Mouse (Mus musculus) left cerebral cortex, postnatal 10 days (tissue): ENCODE measurements at regions not wholly inside any gene's neighbourhood (a gene's known extent, or its start where the extent isn't known, plus 50 kb on each side); places are given as distances from the start of the nearest gene placed in this dataset.

Source experiments
- DNase-seq, 2 experiments: peaks; one replicate each; pipeline ENCODE4 v3.0.0; 2021 to 2022; ENCODE audit warnings: low spot score in 2 of 2, mixed read lengths in 1 of 2; ENCODE audit errors: extremely low spot score in 1 of 2
- intact Hi-C: fragments of 180-260 bp; cut with DNase I; formaldehyde crosslinking; loops from one replicate; pipeline ENCODE4 v1.15.1; 2025

DNA sequence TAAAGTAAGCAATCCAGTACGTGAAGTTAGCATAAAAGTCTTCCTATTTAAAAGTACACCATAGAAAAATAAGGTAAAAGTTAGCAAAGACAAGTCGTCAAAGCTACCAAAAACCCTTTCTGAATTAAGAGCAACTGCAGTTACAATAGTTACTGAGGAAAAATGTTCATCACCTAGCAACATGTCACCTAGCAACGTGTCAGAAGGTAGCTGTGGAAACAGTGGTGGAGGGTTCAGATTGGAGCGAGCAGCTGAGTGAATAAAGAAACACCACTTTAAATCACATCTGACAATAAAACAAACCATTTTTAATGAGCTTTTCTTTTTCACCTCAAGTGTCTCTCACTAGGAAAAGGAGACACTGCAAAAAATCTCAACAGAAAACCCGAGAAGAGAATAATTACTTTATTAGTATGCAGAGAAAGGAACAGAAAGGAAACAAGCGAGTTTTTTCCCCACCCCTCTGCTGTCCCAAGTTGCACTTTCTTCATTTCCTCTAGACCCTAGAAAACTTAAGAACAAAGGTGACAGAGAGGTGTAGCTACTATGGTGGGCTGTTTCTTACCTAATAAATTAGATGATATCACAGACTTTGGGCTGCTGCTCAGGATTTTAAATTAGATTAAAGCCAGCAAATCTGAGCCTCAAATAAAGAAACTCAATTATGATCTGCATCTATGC lies 275.4 kb downstream of the 1700017N19Rik start:
- peak; percentile 20 to 60 for DNase-seq
- intact Hi-C loops, result no loop called here

DNA sequence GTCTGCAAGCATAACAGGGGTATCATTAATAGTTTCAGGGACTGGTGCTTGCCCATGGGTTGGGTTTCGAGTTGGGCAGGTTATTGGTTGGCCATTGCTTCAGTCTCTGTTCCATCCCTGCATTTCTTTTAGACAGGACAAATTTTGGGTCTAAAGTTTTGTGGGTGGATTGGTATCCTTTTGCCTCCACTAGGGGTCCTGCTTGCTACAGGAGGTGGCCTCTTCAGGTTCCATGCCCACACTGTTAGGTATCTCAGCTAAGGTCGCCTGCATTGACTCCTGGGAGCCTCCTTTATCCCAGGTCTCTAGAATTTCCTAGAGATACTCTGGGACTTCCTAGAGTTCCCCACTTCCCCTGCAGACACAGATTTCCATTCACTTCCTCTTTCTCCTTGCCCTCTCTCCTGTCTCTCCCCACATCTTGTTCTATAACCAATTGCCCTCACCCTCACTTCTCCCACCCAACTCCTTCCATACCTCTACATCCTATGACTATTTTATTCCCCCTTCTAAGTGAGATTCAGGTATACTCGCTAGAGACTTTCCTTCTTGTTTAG lies 278.2 kb downstream of the 1700017N19Rik start:
- intact Hi-C loops, result no loop called here
- DNase-seq, result no peak

DNA sequence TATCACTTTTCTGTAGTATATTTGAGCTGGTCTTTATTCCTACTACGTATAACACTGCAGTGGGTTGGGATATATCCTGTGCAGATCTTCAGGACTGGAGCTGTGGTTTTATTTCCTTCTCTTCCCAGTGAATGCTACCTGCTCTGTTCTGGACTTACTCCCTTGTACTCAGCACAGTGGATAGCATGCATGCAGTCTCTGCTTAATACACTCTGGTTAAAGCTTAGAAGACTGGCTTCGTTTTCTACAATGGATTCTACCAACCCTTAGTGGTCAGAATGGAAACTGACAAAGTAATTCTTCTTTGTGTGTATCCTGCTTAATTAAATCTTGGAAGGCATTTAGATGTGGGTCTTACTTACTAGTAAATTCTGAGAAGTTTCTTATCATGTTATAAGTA lies 292.3 kb downstream of the 1700017N19Rik start:
- intact Hi-C loops, result no loop called here
- no peak for DNase-seq

DNA sequence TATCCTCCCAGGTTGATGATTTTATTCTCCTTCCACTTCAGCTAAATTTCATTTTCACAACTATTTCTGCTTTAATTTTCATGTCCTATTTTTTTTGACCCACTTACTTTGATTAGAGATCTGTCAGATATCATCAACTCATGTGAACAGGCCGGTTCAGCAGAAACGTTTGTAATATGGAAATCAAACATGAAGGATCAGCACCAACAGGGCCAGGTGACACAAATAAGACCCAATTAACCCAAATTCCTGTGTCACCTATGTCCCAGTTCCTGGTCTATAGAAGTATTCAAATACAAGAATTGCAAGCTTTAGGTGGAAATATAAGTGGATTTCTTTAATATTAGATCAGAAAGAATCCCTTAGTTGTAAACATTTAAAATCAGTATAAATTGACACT lies 332.7 kb downstream of the 1700017N19Rik start:
- no peak for DNase-seq
- intact Hi-C loops, result no loop called here

DNA sequence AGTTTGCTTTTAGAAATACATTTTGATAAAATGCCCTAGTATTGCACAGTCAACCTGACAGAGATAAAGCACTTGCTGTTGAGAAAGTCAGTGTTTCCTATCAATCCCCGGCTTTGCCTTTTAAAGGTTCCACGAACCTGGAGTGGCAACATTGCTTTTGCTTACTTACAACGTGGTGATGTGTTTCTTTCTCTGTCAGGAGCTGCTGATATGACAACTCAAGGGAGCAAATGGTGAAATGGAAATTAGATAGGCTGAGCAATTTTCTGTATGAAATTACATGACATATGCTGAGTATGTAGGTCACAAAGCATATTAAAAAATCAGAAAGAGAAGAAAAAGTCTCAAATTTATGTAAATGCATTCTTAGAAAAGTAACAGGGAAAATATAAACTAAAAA lies 336.8 kb downstream of the 1700017N19Rik start:
- DNase-seq, result no peak
- intact Hi-C loops, result no loop called here

DNA sequence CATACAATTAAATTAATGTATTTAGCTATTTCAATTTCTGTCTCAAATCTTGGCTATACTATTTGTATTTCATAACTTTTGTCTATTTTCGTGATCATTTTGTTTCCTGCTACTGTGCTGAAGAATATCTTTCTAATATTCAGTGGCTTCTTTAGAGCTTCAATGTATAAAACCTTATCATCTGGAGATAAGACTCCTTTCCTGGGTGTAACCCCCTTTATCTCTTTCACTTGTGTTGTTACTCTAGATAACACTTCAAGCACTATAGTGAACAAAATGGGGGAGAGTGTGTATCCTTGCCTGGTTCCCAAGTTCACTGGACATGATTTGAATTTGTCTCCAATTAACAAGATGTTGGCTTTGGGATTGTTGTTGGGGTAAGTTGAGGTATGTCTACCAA lies 341.5 kb downstream of the 1700017N19Rik start:
- intact Hi-C loops, result no loop called here
- no peak for DNase-seq

DNA sequence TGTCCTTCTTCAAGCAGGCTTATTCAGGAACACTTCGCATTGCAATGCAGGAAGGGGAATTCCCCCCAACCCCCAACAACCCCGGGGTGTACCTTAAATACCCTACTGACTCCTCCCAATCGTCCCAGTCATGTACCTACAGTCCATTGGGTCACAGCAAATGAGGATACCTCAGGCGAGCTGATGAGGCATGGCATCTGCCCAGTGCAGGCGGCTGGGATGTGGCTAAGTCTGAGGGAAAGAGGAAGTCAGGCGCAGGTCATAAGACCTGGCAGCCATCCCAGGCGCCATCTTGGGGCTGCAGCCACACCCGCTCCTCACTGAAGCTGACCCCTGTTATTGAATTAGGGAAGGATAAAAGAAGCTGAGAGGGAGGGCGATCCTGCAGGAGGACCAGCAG lies 368.1 kb downstream of the 1700017N19Rik start:
- intact Hi-C loops, result no loop called here
- DNase-seq, result no peak

DNA sequence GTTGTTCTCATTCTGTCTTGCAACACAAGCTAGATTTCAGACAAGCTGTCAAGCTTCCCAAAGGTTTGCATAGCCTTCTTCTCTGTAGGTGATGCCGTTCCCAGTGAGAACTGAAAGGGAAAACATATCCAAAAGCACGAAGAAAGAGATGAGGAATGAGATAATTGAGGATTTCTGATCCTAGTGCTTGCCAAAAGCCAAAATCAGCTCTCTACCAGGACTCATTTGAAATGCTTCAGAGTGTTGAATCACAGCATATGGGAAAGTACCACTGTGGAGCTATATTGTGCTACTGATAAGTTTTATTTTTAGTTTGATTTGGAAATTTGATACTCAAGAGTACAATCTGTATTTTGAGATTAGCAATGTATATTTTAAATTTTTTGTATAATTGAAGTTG lies 413.2 kb downstream of the 1700017N19Rik start:
- intact Hi-C loops, result no loop called here
- peak in 1 of 2 experiments; percentile 7 for DNase-seq

DNA sequence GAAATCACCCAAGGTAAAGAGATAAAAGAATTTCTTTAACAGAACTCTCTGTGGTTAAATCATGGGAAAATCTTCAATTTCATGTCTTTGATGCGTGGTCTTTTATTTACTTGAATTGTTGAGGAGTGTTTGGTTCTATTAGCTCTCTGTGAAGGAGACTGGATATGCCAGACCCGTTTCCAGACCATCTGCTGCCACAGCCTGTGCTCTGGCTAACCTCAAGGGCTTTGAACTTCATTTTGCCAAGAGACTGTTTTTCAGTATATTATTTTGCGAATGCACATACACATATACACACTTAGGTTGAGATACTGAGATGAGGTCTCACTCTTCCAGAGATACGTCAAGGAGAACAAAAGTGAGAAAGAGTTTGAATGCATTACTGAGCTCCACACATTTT lies 414.4 kb downstream of the 1700017N19Rik start:
- no peak for DNase-seq
- intact Hi-C loops, result no loop called here

DNA sequence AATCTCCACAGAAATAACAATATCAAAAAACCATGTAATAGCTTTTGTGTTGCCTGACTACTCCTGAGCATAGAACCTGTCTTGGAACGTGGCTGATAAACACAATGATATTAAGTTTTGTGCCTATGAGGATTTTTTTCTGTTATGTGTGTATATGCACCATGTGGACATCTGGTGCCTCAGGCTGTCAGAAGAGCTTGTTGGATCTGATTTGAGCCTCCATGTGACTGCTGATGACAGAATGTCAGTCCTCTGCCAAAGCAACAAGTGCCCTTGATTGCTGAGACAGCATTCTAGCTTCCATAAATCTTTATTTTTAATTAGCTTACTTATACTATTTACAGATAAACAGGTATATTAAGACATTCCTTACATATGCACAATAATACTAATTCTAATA lies 425.1 kb downstream of the 1700017N19Rik start:
- intact Hi-C loops, result no loop called here
- DNase-seq, result no peak

DNA sequence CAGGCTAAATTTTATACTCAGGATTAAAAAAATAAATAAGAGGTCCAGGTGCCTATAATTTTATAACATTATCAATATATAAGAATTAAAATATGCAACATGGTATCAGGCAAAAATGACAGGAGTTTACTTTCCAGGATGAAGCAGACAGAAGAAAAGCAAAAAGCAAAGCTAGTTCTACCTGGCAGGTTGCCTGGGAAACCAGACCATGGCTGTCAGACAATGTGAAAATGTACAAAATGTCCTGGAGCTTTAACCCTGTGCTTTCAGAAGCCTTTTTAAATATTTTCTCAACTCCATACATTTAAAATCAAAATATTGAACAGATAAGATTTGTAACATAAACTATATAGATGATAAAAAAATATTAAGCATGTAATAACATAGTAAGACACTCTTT lies 448.3 kb downstream of the 1700017N19Rik start:
- intact Hi-C loops, result no loop called here
- DNase-seq, result no peak

DNA sequence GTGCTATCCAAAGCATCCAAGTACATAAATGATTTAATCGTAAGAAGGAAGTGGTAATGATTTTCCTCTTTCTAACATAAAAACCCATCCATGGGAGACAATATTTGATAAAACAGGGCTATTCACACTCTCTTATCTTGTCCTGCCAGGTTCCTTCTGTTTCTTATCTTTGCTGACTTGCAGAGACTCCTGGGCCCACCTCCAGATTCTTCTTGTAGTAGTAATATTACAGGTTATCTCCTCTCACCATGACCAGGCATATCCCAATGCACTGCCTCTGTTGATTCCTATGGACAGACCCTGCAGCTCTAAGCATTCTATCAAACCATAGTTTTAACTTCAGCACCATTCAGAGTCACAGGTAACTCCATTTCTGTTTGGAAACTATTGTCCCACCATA lies 448.8 kb downstream of the 1700017N19Rik start:
- intact Hi-C loops, result no loop called here
- no peak for DNase-seq
